Mouse (Mus musculus): ENCODE measurements at regions not wholly inside any gene's neighbourhood (a gene's known extent, or its start where the extent isn't known, plus 50 kb on each side); places are given as distances from the start of the nearest gene placed in this dataset.

- in situ Hi-C loops (cut with MboI; ENCODE audit: unreplicated experiment in 2 of 2) = loop anchor here (5.0 kb wide), 5 partner anchors 92 to 258 kb away; no protein-coding TSS in a partner anchor
Observed at GRCm38 (mm10) chr8:126755669-126756068, 161.9 kb upstream of the Irf2bp2 start.

GRCm38 (mm10) chr8:126754361-126754809 lies 160.6 kb upstream of the Irf2bp2 start:
- in situ Hi-C loops (cut with MboI; ENCODE audit: unreplicated experiment in 2 of 2) = no loop called here

DNA sequence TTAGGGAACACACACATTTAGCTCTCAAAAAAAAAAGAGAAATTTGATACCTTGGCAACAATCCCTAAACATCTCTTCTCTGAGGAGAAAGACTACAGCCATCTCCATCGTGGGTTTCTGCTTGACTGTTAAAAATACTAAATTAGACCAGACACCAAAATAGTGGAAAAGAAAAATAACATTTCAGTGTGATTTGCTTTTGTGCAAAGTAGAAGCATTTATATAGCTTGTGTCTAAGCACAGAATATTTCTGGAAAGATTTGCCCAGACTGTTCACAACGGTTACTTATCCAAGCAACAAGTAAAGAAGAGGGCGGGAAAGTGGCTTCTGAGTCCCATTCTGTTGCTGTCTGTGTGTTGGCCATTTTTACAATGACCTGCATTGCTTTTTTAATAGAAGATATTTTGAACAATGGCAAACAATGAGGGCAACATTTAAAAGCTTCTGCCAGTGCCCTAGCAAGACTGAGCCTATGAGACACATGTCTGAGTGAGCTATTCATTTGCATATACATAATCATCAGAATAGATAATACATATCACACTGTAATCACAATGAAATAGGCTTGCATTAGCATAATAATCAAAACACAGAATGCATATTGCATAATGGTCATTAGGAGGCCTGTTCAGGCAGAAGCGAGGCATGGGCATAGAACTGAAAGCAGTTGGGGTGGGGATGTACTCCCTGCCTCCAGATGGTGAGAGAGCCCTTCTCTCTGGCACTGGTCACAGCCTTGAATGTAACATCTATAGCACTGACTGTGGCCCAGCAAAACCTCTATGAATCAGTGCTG lies 159.5 kb upstream of the Irf2bp2 start:
- in situ Hi-C loops (cut with MboI; ENCODE audit: unreplicated experiment in 2 of 2) = no loop called here

GRCm38 (mm10) chr8:126751416-126752140 lies 157.8 kb upstream of the Irf2bp2 start:
- in situ Hi-C loops (cut with MboI; ENCODE audit: unreplicated experiment in 2 of 2) = no loop called here

DNA sequence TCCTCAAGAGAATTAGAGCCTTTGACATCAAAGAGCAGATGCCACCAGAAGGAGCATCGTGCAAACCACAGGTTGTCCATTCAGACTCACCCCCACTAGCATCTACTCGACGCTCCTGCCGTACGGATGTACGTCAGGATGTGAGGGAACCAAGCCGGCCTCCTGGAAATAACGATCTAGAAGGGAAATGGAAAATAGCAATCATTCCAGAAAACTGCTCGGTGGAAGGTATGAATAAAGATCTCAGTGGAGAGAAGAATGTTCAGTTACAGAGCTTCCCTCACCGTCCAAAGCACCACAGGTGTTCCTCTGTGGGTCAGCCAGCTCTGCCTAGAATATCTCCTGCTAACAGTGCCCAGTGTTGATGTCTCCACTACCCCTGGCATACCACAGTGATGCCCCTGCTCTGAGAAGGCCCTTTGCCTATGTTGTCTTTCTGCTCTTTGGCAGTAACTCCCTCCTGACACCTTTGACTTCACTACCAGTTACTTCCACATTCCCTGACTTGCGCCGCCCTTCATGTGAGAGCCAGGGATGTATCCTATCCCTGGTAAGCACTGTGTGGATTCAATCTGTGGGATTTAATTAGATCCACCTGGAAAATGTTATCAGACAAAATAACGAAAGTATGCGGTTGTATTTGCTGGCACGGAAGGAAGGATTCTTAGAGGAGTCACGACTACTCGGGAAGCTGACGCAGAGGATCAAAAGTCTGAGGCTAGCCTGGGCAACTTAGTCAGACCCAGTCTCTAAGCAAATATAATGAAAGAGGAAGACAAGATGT lies 152.4 kb upstream of the Irf2bp2 start:
- in situ Hi-C loops (cut with MboI; ENCODE audit: unreplicated experiment in 2 of 2) = no loop called here

DNA sequence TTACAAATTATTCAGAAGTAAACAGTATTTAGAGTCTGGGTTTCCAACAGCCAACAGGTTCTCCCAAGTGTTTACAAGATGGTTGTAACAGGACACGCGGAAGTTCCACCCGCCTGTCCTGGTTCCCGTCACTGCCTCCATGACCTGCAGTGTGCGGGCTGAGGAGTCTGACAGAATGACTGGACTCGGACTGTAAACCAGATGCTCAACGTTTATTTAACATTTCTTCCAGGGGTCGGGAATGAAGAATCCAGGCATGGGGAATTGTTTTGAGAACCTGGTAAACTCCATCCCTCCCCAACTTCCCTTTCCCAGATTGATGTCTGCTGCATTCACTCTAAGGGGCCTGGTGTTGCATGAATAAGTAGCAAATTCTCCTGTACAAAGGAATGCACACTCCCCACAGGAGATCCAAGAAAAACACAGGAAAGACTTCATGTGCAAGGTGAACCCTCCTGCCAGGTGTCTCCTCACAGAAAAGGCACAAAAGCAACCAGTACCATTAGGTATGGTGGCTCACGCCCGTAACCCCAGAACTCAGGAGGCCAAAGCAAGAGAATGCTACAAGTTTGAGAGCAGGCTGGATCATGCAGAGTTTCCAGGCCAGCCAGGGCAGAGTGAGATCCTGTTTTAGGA lies 151.1 kb upstream of the Irf2bp2 start:
- in situ Hi-C loops (cut with MboI; ENCODE audit: unreplicated experiment in 2 of 2) = no loop called here

DNA sequence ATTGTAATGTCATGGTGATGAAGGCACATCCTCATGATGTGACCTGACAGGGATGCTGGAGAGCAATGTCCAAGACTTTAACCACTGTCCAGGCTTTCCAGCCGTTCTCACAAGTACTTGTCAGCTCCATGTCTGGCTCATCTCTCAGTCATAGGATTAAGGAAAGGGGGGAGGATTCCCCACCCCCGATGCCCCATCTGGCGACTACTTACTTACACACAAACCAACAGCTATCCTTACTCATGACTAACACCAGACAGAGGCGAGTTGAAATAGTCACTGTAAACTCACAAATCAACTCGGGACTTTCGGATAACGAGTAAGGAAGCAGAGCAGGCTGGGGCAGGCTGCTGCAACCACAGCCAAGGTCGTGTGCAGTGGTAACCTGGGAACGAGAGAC lies 149.5 kb upstream of the Irf2bp2 start:
- in situ Hi-C loops (cut with MboI; ENCODE audit: unreplicated experiment in 2 of 2) = no loop called here

DNA sequence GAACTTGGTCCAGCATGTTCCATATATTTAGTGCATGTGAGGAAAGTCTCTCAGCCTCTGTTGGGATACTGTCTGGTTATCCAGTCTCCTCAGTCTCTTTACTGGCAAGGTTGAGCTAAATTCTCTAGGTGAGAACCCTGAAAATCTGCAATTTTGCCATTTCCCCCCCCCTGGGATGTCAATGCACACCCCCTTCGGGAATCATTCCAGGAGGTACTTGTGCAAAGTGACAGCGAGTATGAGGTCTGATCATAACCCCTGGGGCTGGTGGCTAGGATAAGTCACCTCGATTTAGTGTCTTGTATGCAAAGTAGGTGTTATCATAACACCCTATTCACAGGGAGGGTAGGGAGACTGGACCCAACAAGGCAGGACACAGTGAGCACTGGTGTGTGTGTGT lies 148.3 kb upstream of the Irf2bp2 start:
- in situ Hi-C loops (cut with MboI; ENCODE audit: unreplicated experiment in 2 of 2) = no loop called here

DNA sequence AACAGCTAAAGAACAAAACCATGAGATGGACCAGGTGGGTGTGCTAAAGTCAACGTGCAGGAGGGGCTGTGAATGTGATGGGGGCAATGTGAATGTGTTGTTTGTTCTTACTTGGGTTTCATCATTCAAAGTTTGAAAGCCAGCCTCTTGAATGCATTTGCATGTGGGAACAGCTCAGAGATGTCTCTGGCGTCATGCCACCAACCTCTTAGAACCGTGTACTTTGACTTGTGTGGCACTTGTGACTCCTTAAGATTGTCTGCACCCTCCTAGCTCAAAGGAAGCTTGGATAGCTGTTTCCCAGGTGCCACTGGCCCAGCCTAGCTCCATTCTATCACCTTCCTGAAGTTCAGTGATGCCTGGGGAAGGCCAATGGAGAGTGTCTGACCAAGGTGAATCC lies 147.2 kb upstream of the Irf2bp2 start:
- in situ Hi-C loops (cut with MboI; ENCODE audit: unreplicated experiment in 2 of 2) = no loop called here

DNA sequence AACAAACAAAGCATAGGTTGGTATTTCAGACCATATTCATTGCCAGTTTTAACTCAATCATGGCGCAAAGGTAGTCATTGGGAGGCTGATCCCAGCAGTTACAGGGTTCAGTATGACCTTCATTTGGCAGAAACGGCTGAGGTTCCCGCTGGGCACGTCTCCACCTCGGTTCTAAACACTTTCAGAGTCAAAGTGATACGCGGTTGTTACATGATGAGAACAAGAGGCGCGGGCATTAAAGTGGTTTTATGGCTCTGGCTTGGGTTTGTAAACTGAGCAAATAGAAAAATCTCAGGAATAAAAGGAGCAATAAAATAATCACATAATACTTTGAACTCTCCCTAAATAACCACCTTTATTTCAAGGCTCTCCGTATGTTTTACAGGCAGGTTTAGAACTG lies 146.0 kb upstream of the Irf2bp2 start:
- in situ Hi-C loops (cut with MboI; ENCODE audit: unreplicated experiment in 2 of 2) = no loop called here

DNA sequence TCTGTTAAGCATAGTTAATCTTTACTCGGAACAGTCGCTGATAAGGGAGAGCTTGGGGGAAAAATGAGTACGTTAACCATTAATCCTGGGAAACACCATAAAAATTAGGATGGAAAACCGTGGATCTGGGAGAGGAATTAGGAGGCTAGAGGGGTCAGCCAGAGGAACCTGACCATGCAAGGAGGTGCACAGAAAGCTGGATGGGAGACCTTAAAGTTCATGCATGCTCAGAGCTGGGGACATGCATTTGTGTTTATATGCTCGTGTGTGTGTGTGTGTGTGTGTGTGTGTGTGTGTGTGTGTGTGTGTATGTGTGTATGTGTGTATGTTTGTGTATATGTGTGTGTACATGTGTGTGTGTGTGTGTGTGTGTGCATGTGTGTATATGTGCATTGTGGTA lies 143.2 kb upstream of the Irf2bp2 start:
- in situ Hi-C loops (cut with MboI; ENCODE audit: unreplicated experiment in 2 of 2) = no loop called here

DNA sequence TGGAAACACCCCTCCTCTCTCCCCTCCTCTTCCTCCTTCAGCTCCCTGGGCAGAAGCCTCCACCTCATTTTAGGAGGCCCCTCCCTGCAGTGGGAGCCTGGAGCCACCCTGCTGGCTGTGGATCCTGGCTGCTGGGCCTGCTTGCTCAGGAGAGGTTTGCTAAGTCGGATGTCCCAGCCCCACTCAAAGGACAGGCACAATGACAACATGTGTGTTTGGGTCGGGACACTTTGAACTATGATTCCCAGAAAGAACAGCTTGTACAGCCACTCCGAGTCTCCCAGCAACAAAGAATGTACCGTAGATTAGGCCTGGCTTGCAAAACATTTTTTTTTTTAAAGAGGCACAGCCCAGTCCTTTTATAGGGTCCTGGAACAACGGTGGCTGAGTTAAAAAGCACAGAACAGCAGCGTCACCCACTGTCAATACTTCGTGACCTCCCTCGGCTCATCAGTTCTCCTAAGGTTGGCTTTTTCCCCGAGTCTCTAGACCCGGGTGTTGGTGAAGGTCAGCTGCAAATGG lies 142.7 kb upstream of the Irf2bp2 start:
- in situ Hi-C loops (cut with MboI; ENCODE audit: unreplicated experiment in 2 of 2) = no loop called here

- in situ Hi-C loops (cut with MboI; ENCODE audit: unreplicated experiment in 2 of 2) = no loop called here
Observed at GRCm38 (mm10) chr8:126735488-126736440, 142.0 kb upstream of the Irf2bp2 start.

- in situ Hi-C loops (cut with MboI; ENCODE audit: unreplicated experiment in 2 of 2) = no loop called here
Observed at GRCm38 (mm10) chr8:126734743-126735487, 141.1 kb upstream of the Irf2bp2 start.

DNA sequence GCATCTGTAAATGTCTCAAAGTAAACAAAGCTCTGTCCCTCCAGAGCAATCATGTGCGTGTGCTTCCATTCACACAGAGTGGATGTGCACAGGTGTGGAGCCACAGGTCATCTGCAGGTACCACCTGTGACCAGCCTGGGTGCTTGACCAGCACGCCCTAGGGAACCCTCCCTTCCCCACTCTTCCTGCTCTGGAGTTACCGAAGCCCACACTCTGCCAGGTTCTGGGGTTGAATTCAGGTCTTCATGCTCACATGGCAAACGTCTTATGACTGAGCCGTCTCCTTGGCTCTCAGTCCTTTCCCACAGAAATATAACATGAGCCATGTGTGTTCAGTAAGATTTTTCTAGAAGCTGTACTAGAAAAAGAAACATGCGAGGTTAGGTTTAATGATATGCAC lies 140.0 kb upstream of the Irf2bp2 start:
- in situ Hi-C loops (cut with MboI; ENCODE audit: unreplicated experiment in 2 of 2) = no loop called here

- in situ Hi-C loops (cut with MboI; ENCODE audit: unreplicated experiment in 2 of 2) = no loop called here
Observed at GRCm38 (mm10) chr8:126733307-126733706, 139.5 kb upstream of the Irf2bp2 start.

- in situ Hi-C loops (cut with MboI; ENCODE audit: unreplicated experiment in 2 of 2) = no loop called here
Observed at GRCm38 (mm10) chr8:126730017-126730631, 136.3 kb upstream of the Irf2bp2 start.

- in situ Hi-C loops (cut with MboI; ENCODE audit: unreplicated experiment in 2 of 2) = no loop called here
Observed at GRCm38 (mm10) chr8:126728987-126729632, 135.3 kb upstream of the Irf2bp2 start.
